20 mouse cellular contexts compared by ENCODE assay signal in genomic region chr7:105621646-105622292, GRCm38 (mm10). TPM values are rescaled to one million over a fixed set of nuclear protein-coding genes. Genes with fewer than 3 reads are reported as not detected.
DNase-seq lines count a peak whose midpoint lies in the region; ATAC-seq lines count a peak whose summit lies in the region.
"Had no signal": no experiment of that assay in that cellular context is flagged by ENCODE, and none has a peak within 500 bp of the region (broad histone marks: within the 10 kb centered on the region; RNA-seq: fewer than 3 reads in every experiment).

No protein-coding gene starts in this region.

- H3K9ac ChIP-seq in embryonic facial prominence, embryonic 13.5 days = no peak overlapping the region
- H3K9ac ChIP-seq: intestine, embryonic 15.5 days; limb, embryonic 15.5 days; neural tube, embryonic 13.5 days had no signal

- H3K4me1 ChIP-seq in embryonic facial prominence, embryonic 13.5 days = peaks cover 15% of the 10 kb centered on the region
- H3K4me1 ChIP-seq: intestine, embryonic 15.5 days; limb, embryonic 15.5 days; neural tube, embryonic 13.5 days had no signal

- 40% methylated on average over 8 of the region's 8 CpGs for WGBS in embryonic facial prominence, embryonic 13.5 days

- no peaks in the 10 kb centered on the region for H3K9me3 ChIP-seq in embryonic facial prominence, embryonic 13.5 days
- H3K9me3 ChIP-seq: forebrain, embryonic 10.5 days; intestine, embryonic 15.5 days; limb, embryonic 15.5 days; neural tube, embryonic 13.5 days had no signal

- peak overlapping the region; percentile 40 for H3K27ac ChIP-seq in embryonic facial prominence, embryonic 13.5 days
- H3K27ac ChIP-seq: forebrain, embryonic 10.5 days; intestine, embryonic 15.5 days; limb, embryonic 15.5 days; neural tube, embryonic 13.5 days had no signal

- ATAC-seq in embryonic facial prominence, embryonic 13.5 days (ENCODE audit: insufficient number of reproducible peaks, insufficient read depth, low FRiP score, low TSS enrichment, low read depth) = peak; percentile 35; the same call in 1 of the 2 replicates
- ATAC-seq: intestine, embryonic 15.5 days; midbrain, embryonic 16.5 days had no signal

- H3K4me3 ChIP-seq in embryonic facial prominence, embryonic 13.5 days = no peak overlapping the region
- H3K4me3 ChIP-seq: forebrain, embryonic 10.5 days; intestine, embryonic 15.5 days; limb, embryonic 15.5 days; neural tube, embryonic 13.5 days had no signal

- H3K4me2 ChIP-seq in embryonic facial prominence, embryonic 13.5 days = no peak overlapping the region
- H3K4me2 ChIP-seq: heart, embryonic 11.5 days; intestine, embryonic 15.5 days; limb, embryonic 15.5 days; neural tube, embryonic 13.5 days had no signal

- H3K27me3 ChIP-seq in embryonic facial prominence, embryonic 13.5 days = no peaks in the 10 kb centered on the region
- H3K27me3 ChIP-seq: intestine, embryonic 15.5 days; limb, embryonic 15.5 days; neural tube, embryonic 13.5 days had no signal

- DNase-seq in frontal cortex, adult 2 months (ENCODE audit: extremely low spot score in 1 of 2, low spot score in 1 of 2) = peak; percentile 28 to 56
- no peak for DNase-seq in frontal cortex, postnatal 14 days (ENCODE audit: low spot score in 2 of 2)
- DNase-seq in retina, embryonic 14.5 days (ENCODE audit: low spot score) = peak; percentile 7
- DNase-seq in retina, postnatal 1 day = no peak
- DNase-seq in lung, postnatal 4 days = peak; percentile 33 to 51
- no peak for DNase-seq in spleen, postnatal 10 days (ENCODE audit: low spot score in 2 of 2)
- DNase-seq in ovary, postnatal 36 days (ENCODE audit: low spot score) = no peak
- DNase-seq: cerebellum, adult 8-10 months; embryo, embryonic 11 days; gastrocnemius, postnatal 25 days; heart, postnatal 4 days; kidney, postnatal 36 days; right cerebral cortex, postnatal 4 days had no signal

- peaks cover 71% of the 10 kb centered on the region for H3K36me3 ChIP-seq in embryonic facial prominence, embryonic 13.5 days

RNA-seq across cellular contexts. Expression of gene Trim3, which starts 11.6 kb away (rescaled TPM):
- polyA plus RNA-seq in frontal cortex, adult 2 months (2012; rRNA removed) = 137 and 154 TPM in 2 replicates
- polyA plus RNA-seq in embryonic facial prominence, embryonic 13.5 days (2015; fragmentation: Nextera tagmentation; extraction: Ambion mirVana) = 41.3 and 49.1 TPM in 2 replicates

RNA-seq across cellular contexts. Expression of gene Timm10b, which starts 18.1 kb away (rescaled TPM):
- polyA plus RNA-seq in frontal cortex, adult 2 months (2012; rRNA removed) = 108 and 129 TPM in 2 replicates
- 161 and 178 TPM in 2 replicates for polyA plus RNA-seq in embryonic facial prominence, embryonic 13.5 days (2015; fragmentation: Nextera tagmentation; extraction: Ambion mirVana)

RNA-seq across cellular contexts. Expression of gene Arfip2, which starts 18.4 kb away (rescaled TPM):
- 107 and 127 TPM in 2 replicates for polyA plus RNA-seq in frontal cortex, adult 2 months (2012; rRNA removed)
- 81.4 and 85.5 TPM in 2 replicates for polyA plus RNA-seq in embryonic facial prominence, embryonic 13.5 days (2015; fragmentation: Nextera tagmentation; extraction: Ambion mirVana)

RNA-seq across cellular contexts. Expression of gene Gm45799, which starts 18.6 kb away (rescaled TPM):
- polyA plus RNA-seq in frontal cortex, adult 2 months (2012; rRNA removed) = 50.7 and 53.2 TPM in 2 replicates
- polyA plus RNA-seq in embryonic facial prominence, embryonic 13.5 days (2015; fragmentation: Nextera tagmentation; extraction: Ambion mirVana) = 32.4 and 35.2 TPM in 2 replicates

RNA-seq across cellular contexts. Expression of gene Hpx, which starts 21.8 kb away (rescaled TPM):
- 0.40 and 0.90 TPM in 2 replicates for polyA plus RNA-seq in frontal cortex, adult 2 months (2012; rRNA removed)
- polyA plus RNA-seq in embryonic facial prominence, embryonic 13.5 days (2015; fragmentation: Nextera tagmentation; extraction: Ambion mirVana) = 0.37 and 3.7 TPM in 2 replicates

Comparison
In these comparisons a context has a peak if more than half of its experiments do, and no peak if none do; other contexts are left out.
1. DNase-seq: peak in frontal cortex, adult 2 months (2 of 2), retina, embryonic 14.5 days (single experiment) and lung, postnatal 4 days (2 of 2); none in frontal cortex, postnatal 14 days (0 of 2), retina, postnatal 1 day (single experiment), spleen, postnatal 10 days (0 of 2) and ovary, postnatal 36 days (single experiment).